Mouse (Mus musculus) C2C12 (cell line): ENCODE results near the gene Syt14. TPM values are rescaled to one million over a fixed set of nuclear protein-coding genes. Genes with fewer than 3 reads are reported as not detected.

ENCODE experiments used
- H3K27me3 ChIP-seq: one replicate; pipeline ENCODE4 v1.6.1; 2011; ENCODE audit not compliant: control insufficient read depth, insufficient read depth, insufficient read length
- H3K36me3 ChIP-seq: one replicate; pipeline ENCODE4 v1.6.1; 2011; ENCODE audit not compliant: control insufficient read depth, insufficient read depth
- H3K4me3 ChIP-seq: one replicate; pipeline ENCODE4 v1.5.1; 2011; ENCODE audit warnings: mild to moderate bottlenecking, control low read depth; ENCODE audit not compliant: poor library complexity, insufficient read depth, severe bottlenecking
- H3K79me2 ChIP-seq: one replicate; pipeline ENCODE4 v1.6.1; 2011; ENCODE audit not compliant: control insufficient read depth, insufficient read depth
- H3K79me3 ChIP-seq: one replicate; pipeline ENCODE4 v1.6.1; 2011; ENCODE audit warnings: low read depth, control low read depth
- H3ac ChIP-seq: one replicate; pipeline ENCODE3; 2011; ENCODE audit warnings: low read depth; ENCODE audit not compliant: control insufficient read depth, insufficient read length
- CEBPB ChIP-seq: IDR thresholded peaks from one replicate; pipeline ENCODE4 v1.6.1; 2011; ENCODE audit warnings: low read depth, mild to moderate bottlenecking, control low read depth, moderate library complexity
- CTCF ChIP-seq: IDR thresholded peaks from one replicate; pipeline ENCODE4 v1.5.1; 2011; ENCODE audit not compliant: control insufficient read depth, insufficient read depth, insufficient read length
- FOSL1 ChIP-seq: IDR thresholded peaks from one replicate; pipeline ENCODE4 v1.8.0; 2011; ENCODE audit warnings: mild to moderate bottlenecking, low read length; ENCODE audit not compliant: poor library complexity, insufficient read depth, severe bottlenecking
- MAX ChIP-seq: IDR thresholded peaks from one replicate; pipeline ENCODE4 v1.6.1; 2011; ENCODE audit warnings: mild to moderate bottlenecking, control low read depth
- MYOD1 ChIP-seq: IDR thresholded peaks from one replicate; pipeline ENCODE4 v1.6.1; 2011; ENCODE audit warnings: low read depth; ENCODE audit not compliant: control insufficient read depth, insufficient read length
- MYOG ChIP-seq: IDR thresholded peaks from one replicate; pipeline ENCODE4 v1.6.1; 2011; ENCODE audit not compliant: control insufficient read depth, insufficient read length; ENCODE audit errors: extremely low read depth
- USF1 ChIP-seq: IDR thresholded peaks from one replicate; pipeline ENCODE4 v1.6.1; 2011; ENCODE audit warnings: low read depth, mild to moderate bottlenecking, control low read depth, moderate library complexity
- long read RNA-seq, 2 experiments: library from polyadenylated mRNA; unstranded; transcript quantifications; one replicate each; pipeline ENCODE4 v2.0.0; 2019 to 2020
- polyA plus RNA-seq: library from polyadenylated mRNA; unstranded; fragments of >200 nt; fragmentation: generic; extraction: Trizol; gene quantifications from one replicate; pipeline ENCODE4 v1.2.1, GENCODE M21; 2012; ENCODE audit warnings: missing spikeins

The Syt14 gene
- not detected for polyA plus RNA-seq
- long read RNA-seq, experiment 1 = 0 reads
- long read RNA-seq, experiment 2 = 0 reads

DNA sequence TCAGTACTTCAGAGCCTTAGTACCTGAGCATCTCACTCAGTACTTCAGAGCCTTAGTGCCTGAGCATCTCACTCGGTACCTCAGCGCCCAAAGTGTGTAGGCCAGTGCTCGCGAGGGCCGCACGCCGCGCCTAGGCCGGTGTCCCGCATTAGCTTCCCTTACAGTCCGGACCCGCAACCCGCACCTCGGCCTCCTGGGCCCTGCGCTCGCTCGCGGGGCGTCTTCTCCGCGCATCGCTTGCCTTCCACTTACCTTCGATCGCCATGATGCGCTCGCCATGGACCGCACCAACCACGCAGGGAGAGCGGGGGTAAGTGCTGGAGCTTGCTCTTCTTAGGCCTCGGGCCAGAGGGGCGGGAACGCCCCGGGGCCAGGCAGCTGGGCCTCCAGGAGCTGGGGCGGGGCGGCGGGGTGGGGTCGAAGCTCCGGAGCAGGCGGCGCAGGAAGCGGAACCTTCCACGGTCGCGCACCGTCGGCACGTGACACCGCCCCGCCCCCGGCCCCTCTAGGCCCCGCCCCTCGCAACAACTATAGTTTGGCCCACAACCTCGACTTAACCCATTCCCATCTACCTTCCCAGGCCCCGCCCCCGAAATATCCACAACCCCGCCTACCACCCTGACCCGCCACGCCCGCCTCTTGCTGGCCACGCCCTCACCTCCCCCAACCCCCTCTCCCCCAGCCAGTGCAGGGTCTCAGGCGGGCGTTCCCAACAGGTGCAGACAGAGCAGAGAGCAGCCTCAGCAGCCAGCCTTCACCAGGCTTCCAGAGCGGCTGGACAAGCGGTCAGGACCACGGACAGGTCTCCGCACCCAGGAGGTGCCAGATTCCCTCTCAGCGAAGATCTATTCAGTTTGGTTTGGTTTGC lies at the start of gene Syt14:
Gene Syt14, minus strand, starts transcription at position 405 of the 868 bp plus-strand sequence.
- H3K79me3 ChIP-seq = no peaks in the 10 kb centered on the region
- TF ChIP-seq FOSL1 = no peak
- no peak for TF ChIP-seq MYOD1
- no peak for TF ChIP-seq MYOG
- TF ChIP-seq CEBPB = no peak
- no peak for TF ChIP-seq MAX
- no peak for TF ChIP-seq USF1
- TF ChIP-seq CTCF = no peak
- H3K79me2 ChIP-seq = no peaks in the 10 kb centered on the region
- H3ac ChIP-seq = no peak within 1 kb of the TSS
- H3K27me3 ChIP-seq = peaks cover 10% of the 10 kb centered on the region
- no peaks in the 10 kb centered on the region for H3K36me3 ChIP-seq
- no peak within 1 kb of the TSS for H3K4me3 ChIP-seq

DNA sequence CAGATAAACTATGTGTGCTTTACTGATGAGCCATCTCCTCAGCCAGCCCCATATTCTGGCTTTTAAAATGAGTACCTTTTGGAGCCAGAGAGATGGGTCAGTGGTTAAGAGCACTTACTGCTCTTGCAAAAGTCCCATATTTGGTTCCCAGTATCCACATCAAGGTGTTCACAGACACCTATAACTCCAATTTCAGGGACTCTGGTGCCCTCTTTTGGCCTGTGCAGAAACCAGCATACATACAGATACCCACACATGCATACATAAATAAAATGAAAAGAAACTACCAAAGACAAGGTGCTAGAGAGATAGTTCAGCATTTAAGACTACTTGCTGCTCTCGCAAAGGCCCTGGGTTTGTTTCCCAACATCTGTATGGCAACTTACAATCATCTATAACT lies 48.4 kb upstream of the Syt14 start:
- Histone ChIP-seq H3K27me3 (peaks cover 27% of the 10 kb centered on the region), H3K36me3 (no peaks in the 10 kb centered on the region), H3K79me2 (no peaks in the 10 kb centered on the region), H3K4me3 (no peak overlapping the region), H3ac (no peak overlapping the region), H3K79me3 (no peaks in the 10 kb centered on the region)
- TF ChIP-seq CTCF (no peak), CEBPB (no peak)

DNA sequence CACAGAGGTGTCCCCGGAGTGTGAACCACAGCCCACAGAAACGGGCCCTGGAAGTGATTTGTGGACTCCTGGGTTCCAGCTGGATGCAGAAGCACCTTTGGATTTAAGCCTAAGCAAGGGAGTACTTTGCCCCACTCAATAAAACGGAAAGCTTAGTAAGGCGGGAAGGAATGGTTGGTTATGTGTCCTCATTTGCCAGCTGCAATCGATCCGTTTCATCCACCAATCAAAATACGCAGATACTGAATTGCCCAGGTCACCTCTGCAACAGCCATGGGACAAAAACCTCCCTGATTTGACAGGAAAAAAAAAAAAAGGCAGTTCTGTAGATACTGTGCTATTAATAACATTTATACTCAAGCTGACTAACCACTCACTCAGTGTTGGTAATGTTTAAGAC lies 47.5 kb upstream of the Syt14 start:
- H3K4me3 ChIP-seq = no peak overlapping the region
- TF ChIP-seq FOSL1 = no peak
- no peak for TF ChIP-seq CEBPB
- TF ChIP-seq USF1 = no peak
- no peak for TF ChIP-seq MYOG
- H3K36me3 ChIP-seq = no peaks in the 10 kb centered on the region
- H3K27me3 ChIP-seq = peaks cover 27% of the 10 kb centered on the region
- H3ac ChIP-seq = no peak overlapping the region
- H3K79me3 ChIP-seq = no peaks in the 10 kb centered on the region
- no peaks in the 10 kb centered on the region for H3K79me2 ChIP-seq

DNA sequence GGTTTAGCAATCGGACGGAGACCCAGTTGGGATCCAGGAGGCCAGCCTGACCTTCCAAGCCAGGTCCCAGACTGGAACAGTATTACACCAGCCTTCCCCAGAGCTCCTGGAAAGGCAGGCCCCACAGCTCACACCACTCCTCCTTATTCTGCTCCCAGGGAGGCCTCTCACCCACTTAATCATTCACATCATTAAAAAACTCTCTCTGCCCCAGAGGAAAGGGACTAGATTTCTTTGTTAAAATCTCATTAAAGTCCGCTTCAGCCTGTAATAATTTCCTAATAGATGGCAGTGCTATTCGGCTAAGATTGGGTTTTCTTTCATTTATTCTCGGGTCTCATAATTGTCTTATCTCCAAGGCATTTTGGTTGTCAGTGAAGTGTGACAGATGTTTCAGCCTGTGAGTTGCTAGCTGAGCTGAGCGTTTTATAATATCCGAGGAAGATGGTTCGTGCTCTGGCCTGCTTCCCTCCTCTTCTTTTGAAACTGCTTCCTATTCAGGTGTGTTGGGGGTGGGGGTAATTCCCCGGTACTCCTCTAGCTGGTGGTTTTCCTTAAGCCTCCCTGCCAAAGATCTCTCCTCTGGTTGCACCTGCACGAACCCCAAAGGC lies 46.8 kb upstream of the Syt14 start:
- no peaks in the 10 kb centered on the region for H3K79me3 ChIP-seq
- H3ac ChIP-seq = no peak overlapping the region
- TF ChIP-seq MAX (no peak), CTCF (no peak), MYOG (no peak), MYOD1 (no peak), CEBPB (no peak), USF1 (no peak), FOSL1 (no peak)
- H3K36me3 ChIP-seq = no peaks in the 10 kb centered on the region
- no peaks in the 10 kb centered on the region for H3K79me2 ChIP-seq
- no peak overlapping the region for H3K4me3 ChIP-seq
- peaks cover 27% of the 10 kb centered on the region for H3K27me3 ChIP-seq

DNA sequence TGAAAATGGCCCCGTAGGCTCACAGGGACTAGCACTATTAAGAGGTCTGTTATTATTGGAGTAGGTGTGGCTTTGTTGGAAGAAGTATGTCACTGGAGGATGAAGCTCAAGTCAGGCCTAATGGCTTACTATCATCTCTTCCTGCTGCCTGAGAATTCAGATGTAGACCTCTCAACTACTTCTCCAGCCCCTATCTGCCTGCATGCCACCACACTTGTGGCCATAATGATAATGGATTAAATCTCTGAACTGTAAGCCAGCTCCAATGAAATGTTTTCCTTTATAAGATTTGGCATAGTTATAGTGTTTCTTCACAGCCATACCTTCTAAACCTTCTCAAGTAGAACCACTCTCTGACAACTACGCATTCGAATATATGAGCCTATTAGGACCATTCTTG lies 27.0 kb upstream of the Syt14 start:
- H3K79me3 ChIP-seq = no peaks in the 10 kb centered on the region
- no peak overlapping the region for H3ac ChIP-seq
- H3K27me3 ChIP-seq = no peaks in the 10 kb centered on the region
- H3K79me2 ChIP-seq = no peaks in the 10 kb centered on the region
- TF ChIP-seq MYOD1 (no peak), CEBPB (no peak), FOSL1 (no peak), USF1 (no peak), MAX (no peak), MYOG (no peak), CTCF (no peak)
- no peak overlapping the region for H3K4me3 ChIP-seq
- H3K36me3 ChIP-seq = no peaks in the 10 kb centered on the region

DNA sequence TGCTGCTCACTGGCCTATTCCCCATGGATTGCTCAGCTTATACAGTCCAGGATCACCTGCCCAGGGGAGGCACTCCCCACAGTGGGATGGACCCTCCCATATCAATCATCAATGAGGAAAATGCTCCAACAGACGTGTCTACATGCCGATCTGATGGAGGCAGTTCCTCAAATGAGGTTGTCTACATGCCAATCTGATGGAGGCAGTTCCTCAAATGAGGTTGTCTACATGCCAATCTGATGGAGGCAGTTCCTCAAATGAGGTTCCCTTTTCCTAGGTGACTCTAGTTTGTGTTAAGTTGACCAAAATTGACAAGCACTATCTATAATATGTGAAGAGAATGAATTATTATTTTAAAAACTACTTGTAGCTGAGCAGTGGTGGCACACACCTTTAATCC lies 24.6 kb upstream of the Syt14 start:
- Histone ChIP-seq H3K27me3 (no peaks in the 10 kb centered on the region), H3K79me2 (no peaks in the 10 kb centered on the region), H3K36me3 (no peaks in the 10 kb centered on the region), H3K4me3 (no peak overlapping the region), H3ac (no peak overlapping the region), H3K79me3 (no peaks in the 10 kb centered on the region)
- no peak for TF ChIP-seq MYOD1
- TF ChIP-seq MYOG = no peak
- no peak for TF ChIP-seq CEBPB
- no peak for TF ChIP-seq USF1
- TF ChIP-seq FOSL1 = no peak
- no peak for TF ChIP-seq CTCF
- no peak for TF ChIP-seq MAX
